In the genomic region with DNA sequence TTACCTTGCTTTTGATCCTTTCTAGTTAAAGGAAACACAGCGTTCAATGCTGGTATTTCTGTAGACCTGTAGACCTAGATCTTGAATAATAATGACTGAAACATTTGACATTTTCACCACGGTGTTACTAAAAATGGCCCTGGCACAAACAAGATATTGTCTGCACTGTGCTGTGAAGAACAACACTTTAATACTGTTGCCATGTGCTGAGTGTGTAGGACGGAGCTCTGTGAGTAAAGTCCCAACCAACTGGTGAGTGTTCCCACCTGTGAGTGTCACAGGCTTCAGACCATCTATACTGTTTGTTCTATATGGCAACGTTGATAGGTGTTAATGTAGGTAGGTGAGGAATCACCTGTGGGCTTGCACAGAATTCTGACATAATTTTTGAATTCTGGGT, we compare ENCODE assay signal across 20 mouse cellular contexts. TPM values are rescaled to one million over a fixed set of nuclear protein-coding genes. Genes with fewer than 3 reads are reported as not detected.
DNase-seq lines count a peak whose midpoint lies in the region; ATAC-seq and TF ChIP-seq lines count a peak whose summit lies in the region.
"Had no signal": no experiment of that assay in that cellular context is flagged by ENCODE, and none has a peak within 500 bp of the region (broad histone marks: within the 10 kb centered on the region; RNA-seq: fewer than 3 reads in every experiment).

No protein-coding gene starts in this region.

- H3K4me1 ChIP-seq in heart, adult 2 months (ENCODE audit: control insufficient read depth, insufficient read depth, low read length) = no peaks in the 10 kb centered on the region
- H3K4me1 ChIP-seq in midbrain, embryonic 11.5 days (ENCODE audit: control insufficient read depth, insufficient read depth, low read length) = no peaks in the 10 kb centered on the region
- no peaks in the 10 kb centered on the region for H3K4me1 ChIP-seq in midbrain, embryonic 14.5 days (ENCODE audit: control insufficient read depth, insufficient read depth, low read length)
- H3K4me1 ChIP-seq: embryonic facial prominence, embryonic 13.5 days; embryonic facial prominence, embryonic 15.5 days; forebrain, embryonic 12.5 days had no signal

- WGBS in heart, adult 2 months = 68% methylated on average over 4 of the region's 4 CpGs
- WGBS in midbrain, embryonic 11.5 days = 80% methylated on average over 4 of the region's 4 CpGs
- WGBS in midbrain, embryonic 14.5 days = 85% methylated on average over 4 of the region's 4 CpGs

- TF ChIP-seq EP300 in heart, adult 2 months (IDR thresholded peaks at IDR 0.05; ENCODE audit: insufficient read depth, low read depth, low read length) = no peak

- no peak overlapping the region for H3K4me2 ChIP-seq in midbrain, embryonic 11.5 days
- no peak overlapping the region for H3K4me2 ChIP-seq in midbrain, embryonic 14.5 days (ENCODE audit: low read length)
- H3K4me2 ChIP-seq: embryonic facial prominence, embryonic 13.5 days; embryonic facial prominence, embryonic 15.5 days; forebrain, embryonic 12.5 days had no signal

- H3K9ac ChIP-seq in heart, adult 2 months (ENCODE audit: low read depth, low read length) = no peak overlapping the region
- no peak overlapping the region for H3K9ac ChIP-seq in midbrain, embryonic 11.5 days (ENCODE audit: low read length)
- H3K9ac ChIP-seq in midbrain, embryonic 14.5 days (replicated peaks; ENCODE audit: low read length) = no peak overlapping the region
- H3K9ac ChIP-seq: embryonic facial prominence, embryonic 13.5 days; embryonic facial prominence, embryonic 15.5 days; forebrain, embryonic 12.5 days had no signal

- no peak for ATAC-seq in midbrain, embryonic 11.5 days (ENCODE audit: low FRiP score)
- no peak for ATAC-seq in midbrain, embryonic 14.5 days (ENCODE audit: low FRiP score, low TSS enrichment)
- ATAC-seq: forebrain, embryonic 14.5 days; forebrain, embryonic 16.5 days had no signal

- intact Hi-C loops in heart, adult 2 months (cut with DNase I) = no loop called here

- no peaks in the 10 kb centered on the region for H3K36me3 ChIP-seq in heart, adult 2 months (ENCODE audit: control insufficient read depth, insufficient read depth, low read length)
- H3K36me3 ChIP-seq in midbrain, embryonic 11.5 days (ENCODE audit: control insufficient read depth, insufficient read depth, low read length) = no peaks in the 10 kb centered on the region
- no peaks in the 10 kb centered on the region for H3K36me3 ChIP-seq in midbrain, embryonic 14.5 days (ENCODE audit: control insufficient read depth, insufficient read depth, low read length)
- H3K36me3 ChIP-seq: embryonic facial prominence, embryonic 13.5 days; embryonic facial prominence, embryonic 15.5 days; forebrain, embryonic 10.5 days; forebrain, embryonic 12.5 days had no signal

- H3K9me3 ChIP-seq in midbrain, embryonic 11.5 days (ENCODE audit: control insufficient read depth, low read length) = no peaks in the 10 kb centered on the region
- H3K9me3 ChIP-seq in midbrain, embryonic 14.5 days (ENCODE audit: control insufficient read depth, low read length) = no peaks in the 10 kb centered on the region
- H3K9me3 ChIP-seq: embryonic facial prominence, embryonic 15.5 days; forebrain, embryonic 10.5 days; forebrain, embryonic 12.5 days had no signal

- no peak overlapping the region for H3K4me3 ChIP-seq in heart, adult 2 months
- no peak overlapping the region for H3K4me3 ChIP-seq in midbrain, embryonic 11.5 days (ENCODE audit: low read depth, low read length)
- no peak overlapping the region for H3K4me3 ChIP-seq in midbrain, embryonic 14.5 days (replicated peaks; ENCODE audit: low read depth, low read length)
- H3K4me3 ChIP-seq: embryonic facial prominence, embryonic 13.5 days; embryonic facial prominence, embryonic 15.5 days; erythroblast, embryonic 14.5 days; forebrain, embryonic 10.5 days; forebrain, embryonic 12.5 days had no signal

- no peaks in the 10 kb centered on the region for H3K27me3 ChIP-seq in heart, adult 2 months (ENCODE audit: control insufficient read depth, insufficient read depth, low read length)
- no peaks in the 10 kb centered on the region for H3K27me3 ChIP-seq in midbrain, embryonic 11.5 days (ENCODE audit: control insufficient read depth, insufficient read depth, low read length)
- H3K27me3 ChIP-seq in midbrain, embryonic 14.5 days (ENCODE audit: control insufficient read depth, insufficient read depth, low read length) = no peaks in the 10 kb centered on the region
- H3K27me3 ChIP-seq: embryonic facial prominence, embryonic 13.5 days; embryonic facial prominence, embryonic 15.5 days; forebrain, embryonic 12.5 days had no signal

- no peak for TF ChIP-seq CTCF in heart, adult 2 months (IDR thresholded peaks at IDR 0.05)

- no peak for TF ChIP-seq POLR2A in heart, adult 2 months (IDR thresholded peaks at IDR 0.05; ENCODE audit: insufficient read depth, low read depth, low read length)

- H3K79me2 ChIP-seq in heart, adult 2 months (replicated peaks; ENCODE audit: control insufficient read depth, insufficient read depth, low read length) = no peaks in the 10 kb centered on the region

- no peak overlapping the region for H3K27ac ChIP-seq in heart, adult 2 months
- no peak overlapping the region for H3K27ac ChIP-seq in midbrain, embryonic 11.5 days (ENCODE audit: low read depth, low read length)
- no peak overlapping the region for H3K27ac ChIP-seq in midbrain, embryonic 14.5 days (replicated peaks; ENCODE audit: low read depth, low read length)
- H3K27ac ChIP-seq: embryonic facial prominence, embryonic 13.5 days; embryonic facial prominence, embryonic 15.5 days; forebrain, embryonic 10.5 days; forebrain, embryonic 12.5 days had no signal

- DNase-seq in heart, adult 11 months = peak; percentile 71
- no peak for DNase-seq in heart, adult 2 months
- peak; percentile 62 for DNase-seq in midbrain, embryonic 11.5 days (ENCODE audit: low spot score, missing footprints)
- DNase-seq in midbrain, embryonic 14.5 days = no peak
- DNase-seq in embryo, embryonic 9.5 days (ENCODE audit: extremely low spot score) = no peak
- DNase-seq: adrenal gland, adult 8-10 months; adrenal gland, postnatal 14 days; adrenal gland, postnatal 36 days; cerebellum, adult 11-12 months; cerebellum, adult 2 months; cerebellum, adult 9-10 months; cerebellum, postnatal 10 days; cerebellum, postnatal 25 days had no signal

RNA-seq across cellular contexts. Expression of a gene that starts 8.0 kb away (rescaled TPM):
- total RNA-seq in heart, adult 2 months (2021) = 10 to 100 TPM; 46.7 to 50.0 TPM
- 16.5 and 34.3 TPM in 2 replicates for polyA plus RNA-seq in heart, adult 2 months (2012; rRNA removed)
- polyA plus RNA-seq in midbrain, embryonic 11.5 days (2014; fragmentation: Nextera tagmentation; extraction: Ambion mirVana) = 61.2 and 69.9 TPM in 2 replicates
- 25.5 and 32.3 TPM in 2 replicates for polyA plus RNA-seq in midbrain, embryonic 14.5 days (2014; fragmentation: Nextera tagmentation; extraction: Ambion mirVana)

Comparison
In these comparisons a context has a peak if more than half of its experiments do, and no peak if none do; other contexts are left out.
1. DNase-seq: peak in heart, adult 11 months (single experiment) and midbrain, embryonic 11.5 days (single experiment); none in heart, adult 2 months (0 of 2), midbrain, embryonic 14.5 days (single experiment) and embryo, embryonic 9.5 days (single experiment).